Mouse (Mus musculus): ENCODE results near the gene Mtss1l. TPM values are rescaled to one million over a fixed set of nuclear protein-coding genes. Genes with fewer than 3 reads are reported as not detected.

The Mtss1l gene
- 10 to 100 TPM; 44.3 to 47.6 TPM for total RNA-seq (2021)
- long read RNA-seq, experiment 1, full-length matches to known transcripts, result 2 of 29 reads
- long read RNA-seq, experiment 1, partial matches to known transcripts, result 10 of 29 reads
- long read RNA-seq, experiment 1, other reads (novel, unspliced or antisense), result 17 of 29 reads
- long read RNA-seq, experiment 2, full-length matches to known transcripts, result 4 of 31 reads
- long read RNA-seq, experiment 2, partial matches to known transcripts, result 19 of 31 reads
- long read RNA-seq, experiment 2, other reads (novel, unspliced or antisense), result 8 of 31 reads

GRCm38 (mm10) chr8:110720685-110721598 is at the start of gene Mtss1l:
Gene Mtss1l (plus strand): TSS chr8:110721476.
- intact Hi-C loops (cut with DNase I; ENCODE audit: low total_unique reads), result no loop called here
- peak; percentile 90 for DNase-seq

- DNase-seq, result no peak
- intact Hi-C loops (cut with DNase I; ENCODE audit: low total_unique reads), result no loop called here
These were observed 49.1 kb upstream of the Mtss1l start for GRCm38 (mm10) chr8:110672133-110672532.

GRCm38 (mm10) chr8:110673168-110673567 is 48.1 kb upstream of the Mtss1l start:
- DNase-seq, result no peak
- intact Hi-C loops (cut with DNase I; ENCODE audit: low total_unique reads), result no loop called here

GRCm38 (mm10) chr8:110674589-110674988 is 46.7 kb upstream of the Mtss1l start:
- no peak for DNase-seq
- intact Hi-C loops (cut with DNase I; ENCODE audit: low total_unique reads), result no loop called here

- peak; percentile 33 for DNase-seq
These were observed 44.6 kb upstream of the Mtss1l start for GRCm38 (mm10) chr8:110676702-110677101.

GRCm38 (mm10) chr8:110677174-110677660 is 44.1 kb upstream of the Mtss1l start:
- DNase-seq, result peak; percentile 24
- intact Hi-C loops (cut with DNase I; ENCODE audit: low total_unique reads), result no loop called here

More at GRCm38 (mm10) chr8:110676702-110677101, 44.6 kb upstream of the Mtss1l start:
- intact Hi-C loops (cut with DNase I; ENCODE audit: low total_unique reads), result no loop called here

- intact Hi-C loops (cut with DNase I; ENCODE audit: low total_unique reads), result no loop called here
- DNase-seq, result no peak
These were observed 42.3 kb upstream of the Mtss1l start for GRCm38 (mm10) chr8:110678989-110679388.

GRCm38 (mm10) chr8:110687726-110688125 is 33.5 kb upstream of the Mtss1l start:
- intact Hi-C loops (cut with DNase I; ENCODE audit: low total_unique reads), result no loop called here
- peak; percentile 82 for DNase-seq

GRCm38 (mm10) chr8:110689961-110690360 is 31.3 kb upstream of the Mtss1l start:
- intact Hi-C loops (cut with DNase I; ENCODE audit: low total_unique reads), result no loop called here

GRCm38 (mm10) chr8:110694226-110694625 is 27.1 kb upstream of the Mtss1l start:
- intact Hi-C loops (cut with DNase I; ENCODE audit: low total_unique reads), result no loop called here
- DNase-seq, result no peak

More at GRCm38 (mm10) chr8:110689961-110690360, 31.3 kb upstream of the Mtss1l start:
- no peak for DNase-seq

GRCm38 (mm10) chr8:110694826-110695225 is 26.4 kb upstream of the Mtss1l start:
- DNase-seq, result no peak
- intact Hi-C loops (cut with DNase I; ENCODE audit: low total_unique reads), result no loop called here

- intact Hi-C loops (cut with DNase I; ENCODE audit: low total_unique reads), result no loop called here
- DNase-seq, result no peak
These were observed 25.8 kb upstream of the Mtss1l start for GRCm38 (mm10) chr8:110695431-110695830.

GRCm38 (mm10) chr8:110696051-110696450 is 25.2 kb upstream of the Mtss1l start:
- intact Hi-C loops (cut with DNase I; ENCODE audit: low total_unique reads), result no loop called here
- DNase-seq, result no peak

- intact Hi-C loops (cut with DNase I; ENCODE audit: low total_unique reads), result no loop called here
- no peak for DNase-seq
These were observed 23.7 kb upstream of the Mtss1l start for GRCm38 (mm10) chr8:110697571-110697970.

- intact Hi-C loops (cut with DNase I; ENCODE audit: low total_unique reads), result no loop called here
These were observed 23.2 kb upstream of the Mtss1l start for GRCm38 (mm10) chr8:110698098-110698497.

GRCm38 (mm10) chr8:110699501-110699900 is 21.8 kb upstream of the Mtss1l start:
- intact Hi-C loops (cut with DNase I; ENCODE audit: low total_unique reads), result no loop called here
- no peak for DNase-seq

More at GRCm38 (mm10) chr8:110698098-110698497, 23.2 kb upstream of the Mtss1l start:
- DNase-seq, result no peak

GRCm38 (mm10) chr8:110700561-110700960 is 20.7 kb upstream of the Mtss1l start:
- DNase-seq, result no peak
- intact Hi-C loops (cut with DNase I; ENCODE audit: low total_unique reads), result no loop called here

- intact Hi-C loops (cut with DNase I; ENCODE audit: low total_unique reads), result no loop called here
- DNase-seq, result no peak
These were observed 18.4 kb upstream of the Mtss1l start for GRCm38 (mm10) chr8:110702636-110703459.

- intact Hi-C loops (cut with DNase I; ENCODE audit: low total_unique reads), result no loop called here
- DNase-seq, result no peak
These were observed 17.7 kb upstream of the Mtss1l start for GRCm38 (mm10) chr8:110703460-110704061.
